Mouse (Mus musculus) stomach, embryonic 14.5 days (tissue): Measurements from ENCODE around the gene Nop16. TPM values are rescaled to one million over a fixed set of nuclear protein-coding genes. Genes with fewer than 3 reads are reported as not detected.
A peak's percentile ranks its signal among the peaks of the same experiment; 100 is the strongest.

Experiments used
- ATAC-seq: fragments of 200-750 bp; cut with Nextera tagmentation; 2 replicates; pipeline ENCODE4 v1.8.0; 2017; ENCODE audit warnings: low read depth, moderate TSS enrichment; ENCODE audit not compliant: insufficient number of reproducible peaks, insufficient read depth, low FRiP score
- H3K27ac ChIP-seq: fragments of 300-500 bp; sonication (generic); 2 replicates; pipeline ENCODE4 v1.5.1; 2014; ENCODE audit warnings: mild to moderate bottlenecking, low read length, moderate library complexity, mixed read lengths
- H3K27me3 ChIP-seq: fragments of 300-500 bp; sonication (generic); 2 replicates; pipeline ENCODE4 v1.6.1; 2014; ENCODE audit warnings: low read length, control low read depth, mixed read lengths; ENCODE audit not compliant: control insufficient read depth, insufficient read depth
- H3K36me3 ChIP-seq: fragments of 300-500 bp; sonication (generic); 2 replicates; pipeline ENCODE4 v1.6.1; 2014; ENCODE audit warnings: mild to moderate bottlenecking, control low read depth, low read length, moderate library complexity, mixed read lengths; ENCODE audit not compliant: control insufficient read depth, insufficient read depth
- H3K4me1 ChIP-seq: fragments of 300-500 bp; sonication (generic); 2 replicates; pipeline ENCODE4 v1.6.1; 2014; ENCODE audit warnings: low read length, control low read depth, mixed read lengths; ENCODE audit not compliant: control insufficient read depth, insufficient read depth
- H3K4me2 ChIP-seq: fragments of 300-500 bp; sonication (generic); replicated peaks from 2 replicates; pipeline ENCODE4 v1.6.1; 2014; ENCODE audit warnings: low read depth, low read length, control low read depth
- H3K4me3 ChIP-seq: fragments of 300-500 bp; sonication (generic); 2 replicates; pipeline ENCODE4 v1.5.1; 2014; ENCODE audit warnings: low read depth, low read length, control low read depth
- H3K9ac ChIP-seq: fragments of 300-500 bp; sonication (generic); replicated peaks from 2 replicates; pipeline ENCODE4 v1.6.1; 2014; ENCODE audit warnings: low read depth, mild to moderate bottlenecking, control low read depth, low read length, moderate library complexity, mixed read lengths
- H3K9me3 ChIP-seq: fragments of 300-500 bp; sonication (generic); 2 replicates; pipeline ENCODE4 v1.6.1; 2016; ENCODE audit warnings: low read depth, low read length, control low read depth; ENCODE audit not compliant: control insufficient read depth
- WGBS: fragments of 180-500 bp; shearing (Covaris S2); extraction: QIAGEN DNeasy Blood & Tissue Kit; methylation state at CpG from one replicate; pipeline ENCODE4 v1.1.7; 2014; 5-methylcytosine and 5-hydroxymethylcytosine counted together
- polyA plus RNA-seq: library from polyadenylated mRNA; unstranded; fragments of >200 nt; fragmentation: Nextera tagmentation; extraction: Ambion mirVana; gene quantifications from 2 replicates; pipeline ENCODE4 v1.2.1, GENCODE M21; 2014

Nop16 gene
- polyA plus RNA-seq: 76.2 and 87.5 TPM in 2 replicates

DNA sequence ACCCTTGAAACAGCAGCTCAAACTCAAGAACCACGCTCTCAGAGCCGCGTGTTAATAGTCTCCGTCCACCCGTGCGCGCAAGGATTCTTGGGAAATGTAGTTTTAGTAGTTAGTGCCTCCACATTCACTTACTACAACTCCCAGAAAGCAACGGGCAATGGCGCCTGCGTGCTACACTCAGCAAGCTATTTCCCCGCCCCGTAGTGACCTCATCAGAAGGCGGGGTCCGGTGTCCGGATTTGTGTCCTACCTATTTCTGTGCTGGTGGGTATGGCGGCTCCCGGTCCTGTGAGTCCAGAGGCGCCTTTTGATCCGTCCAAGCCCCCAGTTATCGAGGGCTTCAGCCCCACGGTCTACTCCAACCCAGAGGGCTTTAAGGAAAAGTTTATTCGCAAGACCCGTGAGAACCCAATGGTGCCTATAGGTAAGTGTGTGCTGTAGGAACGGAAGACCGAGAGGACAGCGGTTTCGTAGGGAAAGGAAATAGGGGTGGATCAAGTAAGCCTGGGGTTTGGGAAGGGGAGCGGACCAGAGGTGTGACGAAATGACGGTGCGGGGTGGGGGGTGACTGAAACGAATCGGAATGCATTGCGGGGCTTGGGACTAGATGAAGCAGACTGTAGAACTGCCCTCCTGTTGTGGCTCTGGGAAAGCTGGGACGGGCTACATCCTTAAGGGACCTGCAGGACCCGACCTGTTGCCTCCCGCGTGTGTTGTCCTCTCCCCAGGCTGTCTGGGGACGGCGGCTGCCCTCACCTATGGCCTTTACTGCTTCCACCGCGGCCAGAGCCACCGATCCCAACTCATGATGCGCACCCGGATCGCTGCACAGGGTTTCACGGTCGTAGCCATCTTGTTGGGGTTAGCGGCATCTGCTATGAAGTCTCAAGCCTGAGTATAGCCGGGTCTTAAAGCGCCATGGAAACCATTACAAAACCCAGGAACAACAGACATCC is at the start of gene Nop16, which contains the start of gene Higd2a:
Gene Nop16 (minus strand): TSS at position 95 of the 956 bp plus-strand sequence.
Gene Higd2a (plus strand): TSS at position 212 of the 956 bp plus-strand sequence.
- under 1% methylated on average over 51 of the region's 51 CpGs for WGBS
- ATAC-seq: peak; percentile 98

DNA sequence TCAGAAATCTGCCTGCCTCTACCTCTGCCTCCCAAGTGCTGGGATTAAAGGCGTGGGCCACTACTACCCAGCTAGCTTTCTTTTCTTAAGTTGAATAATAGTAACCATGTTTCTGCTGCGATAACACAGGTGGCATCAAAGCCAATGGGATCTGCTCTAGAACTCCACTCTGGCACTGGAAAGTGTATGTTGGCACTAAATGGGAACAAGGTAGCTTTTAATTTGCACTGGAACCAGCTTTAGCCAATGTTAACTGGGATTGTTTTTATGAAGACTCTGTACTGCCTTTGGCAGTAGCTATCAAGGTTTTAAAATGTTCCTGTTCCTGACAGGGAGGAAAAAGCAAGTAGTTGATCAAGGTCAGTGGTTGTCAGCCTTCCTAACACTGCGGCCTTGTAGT is 45.1 kb upstream of the Nop16 start:
- H3K9ac ChIP-seq: no peak overlapping the region
- no peak for ATAC-seq
- no peak overlapping the region for H3K4me2 ChIP-seq
- H3K27me3 ChIP-seq: no peaks in the 10 kb centered on the region
- 95% methylated on average over 3 of the region's 3 CpGs for WGBS
- H3K4me1 ChIP-seq: no peaks in the 10 kb centered on the region
- H3K36me3 ChIP-seq: peaks cover 19% of the 10 kb centered on the region
- H3K4me3 ChIP-seq: no peak overlapping the region
- H3K27ac ChIP-seq: no peak overlapping the region
- H3K9me3 ChIP-seq: no peaks in the 10 kb centered on the region

More for the DNA sequence above, at the start of gene Nop16, which contains the start of gene Higd2a:
- Histone ChIP-seq H3K36me3 (peaks cover 18% of the 10 kb centered on the region; the same call in 1 of the 2 replicates), H3K9me3 (no peaks in the 10 kb centered on the region), H3K27me3 (no peaks in the 10 kb centered on the region), H3K9ac (peak within 1 kb of the TSS; percentile 70), H3K27ac (peak within 1 kb of the TSS; percentile 71; the same call in 1 of the 2 replicates), H3K4me2 (peak within 1 kb of the TSS; percentile 66), H3K4me1 (no peaks in the 10 kb centered on the region), H3K4me3 (peak within 1 kb of the TSS; percentile 83)

DNA sequence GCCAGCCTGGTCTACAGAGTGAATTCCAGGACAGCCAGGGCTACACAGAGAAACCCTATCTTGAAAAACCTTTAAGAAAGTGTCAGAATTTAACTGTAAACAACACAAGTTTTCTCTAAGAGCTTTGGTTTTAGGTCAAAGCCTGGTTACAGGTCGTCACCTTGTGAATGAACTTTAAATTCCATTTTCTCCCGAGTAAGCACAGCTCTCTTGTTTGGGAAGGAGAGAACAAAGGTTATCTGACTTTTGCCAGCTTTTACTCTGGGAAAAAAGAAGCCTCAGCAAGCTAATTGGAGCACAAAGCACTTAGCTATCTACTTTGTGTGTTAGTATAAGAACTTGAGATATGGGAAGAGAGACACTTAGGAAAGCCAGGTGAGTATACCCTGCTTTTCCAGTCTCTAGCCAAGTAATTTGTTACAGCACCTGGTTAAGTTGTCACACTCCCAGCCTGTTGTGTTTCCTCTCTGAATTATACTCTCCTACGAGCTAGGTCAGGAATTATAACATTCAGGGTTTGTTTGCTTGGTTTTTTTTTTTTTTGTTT is 42.9 kb upstream of the Nop16 start:
- Histone ChIP-seq H3K4me1 (no peaks in the 10 kb centered on the region), H3K36me3 (peaks cover 7% of the 10 kb centered on the region), H3K4me2 (no peak overlapping the region), H3K9ac (no peak overlapping the region), H3K27me3 (no peaks in the 10 kb centered on the region), H3K9me3 (no peaks in the 10 kb centered on the region), H3K4me3 (no peak overlapping the region), H3K27ac (no peak overlapping the region)
- 50% methylated on average over 3 of the region's 3 CpGs for WGBS
- no peak for ATAC-seq

DNA sequence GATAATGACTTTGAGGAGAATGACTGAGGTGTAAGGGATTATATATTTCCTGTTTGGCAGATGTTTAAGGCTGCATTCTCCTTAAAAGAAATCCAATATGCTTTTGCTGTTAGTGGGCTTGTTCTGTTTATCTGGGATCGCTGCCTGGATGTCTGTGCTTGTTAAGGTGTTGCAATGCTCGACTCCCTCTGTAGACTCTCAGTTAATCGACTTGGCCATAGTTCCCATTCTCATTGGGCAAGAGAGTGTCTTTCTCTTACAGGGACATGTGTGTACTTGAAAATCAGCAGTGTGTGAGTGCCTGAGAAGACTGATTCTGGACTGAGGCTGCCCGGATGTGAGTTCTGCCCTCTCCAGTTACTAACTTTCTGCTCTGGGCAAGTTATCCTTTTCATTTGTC is 39.2 kb upstream of the Nop16 start:
- H3K27me3 ChIP-seq: no peaks in the 10 kb centered on the region
- peaks cover 4% of the 10 kb centered on the region; the same call in 1 of the 2 replicates for H3K36me3 ChIP-seq
- no peak overlapping the region for H3K4me3 ChIP-seq
- H3K4me2 ChIP-seq: no peak overlapping the region
- no peaks in the 10 kb centered on the region for H3K4me1 ChIP-seq
- H3K9me3 ChIP-seq: no peaks in the 10 kb centered on the region
- WGBS: 85% methylated on average over 4 of the region's 4 CpGs
- ATAC-seq: no peak
- H3K27ac ChIP-seq: no peak overlapping the region
- no peak overlapping the region for H3K9ac ChIP-seq

DNA sequence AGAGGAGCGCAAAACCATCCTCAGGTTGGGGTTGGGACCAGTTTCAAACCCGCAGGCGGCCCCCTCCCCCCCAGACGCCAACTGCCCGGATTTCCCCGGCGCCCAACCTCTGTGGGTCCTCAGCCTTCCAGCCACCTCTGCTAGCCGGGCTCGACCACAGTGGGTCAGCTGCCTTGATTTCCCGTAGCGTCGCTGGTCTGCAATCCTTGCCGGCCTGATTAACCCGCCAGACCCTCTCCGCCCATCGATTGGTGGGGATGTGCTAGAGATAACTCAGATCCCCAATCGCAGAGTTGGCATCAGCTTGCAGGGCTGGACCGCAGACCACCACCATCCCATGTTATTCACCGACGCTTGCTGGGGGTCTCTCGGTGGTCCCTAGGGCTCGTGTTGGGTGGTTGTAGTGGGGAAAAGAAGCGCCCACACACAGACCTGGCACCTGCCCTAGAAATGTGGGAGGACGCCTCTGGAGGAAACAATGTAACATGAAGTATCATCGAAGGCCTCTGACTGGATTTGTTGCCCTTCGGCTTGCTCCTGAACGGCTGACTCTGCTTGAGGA is 32.2 kb upstream of the Nop16 start:
- peaks cover 14% of the 10 kb centered on the region; the same call in 1 of the 2 replicates for H3K4me1 ChIP-seq
- H3K9me3 ChIP-seq: no peaks in the 10 kb centered on the region
- peak overlapping the region; percentile 82 for H3K27ac ChIP-seq
- under 1% methylated on average over 27 of the region's 27 CpGs for WGBS
- ATAC-seq: peak; percentile 73; the same call in 1 of the 2 replicates
- H3K4me2 ChIP-seq: peak overlapping the region; percentile 92
- H3K36me3 ChIP-seq: no peaks in the 10 kb centered on the region
- no peaks in the 10 kb centered on the region for H3K27me3 ChIP-seq
- H3K4me3 ChIP-seq: peak overlapping the region; percentile 96
- peak overlapping the region; percentile 87 for H3K9ac ChIP-seq

DNA sequence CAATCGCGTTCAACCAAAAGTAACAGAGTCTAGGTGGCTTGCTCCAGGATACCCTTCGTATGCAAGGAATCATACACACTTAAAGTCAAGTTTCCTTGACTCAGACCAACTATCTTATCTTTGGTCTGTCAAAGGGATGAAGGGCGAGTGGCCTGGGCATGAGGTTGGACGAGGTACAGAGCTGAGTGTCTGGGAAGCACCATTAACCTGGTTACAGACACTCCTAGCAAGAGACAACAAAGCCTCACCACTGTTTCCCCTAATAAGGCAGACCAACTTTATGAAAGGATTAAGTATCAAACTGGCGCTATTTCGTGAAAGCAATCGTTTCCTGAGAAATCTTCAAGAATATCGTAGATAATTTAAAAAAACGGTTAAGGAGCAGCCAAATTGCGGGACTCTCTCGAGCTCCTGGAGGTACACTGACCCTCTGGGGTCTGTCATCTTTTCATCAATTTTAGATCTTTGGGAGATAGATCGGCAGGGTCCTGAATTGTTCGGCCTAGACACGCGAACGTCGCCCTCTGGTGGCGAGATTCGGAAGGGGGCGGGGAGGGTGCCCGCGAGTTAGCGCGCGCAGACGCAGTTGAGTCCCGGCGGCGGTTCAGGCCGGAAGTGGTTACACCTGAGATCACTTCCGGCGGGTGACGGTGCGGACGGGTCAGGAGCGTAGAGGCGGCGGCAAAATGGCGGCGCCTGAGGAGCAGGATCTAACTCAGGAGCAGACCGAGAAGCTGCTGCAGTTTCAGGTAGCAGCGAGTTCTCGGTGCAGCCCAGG is 31.5 kb upstream of the Nop16 start, which contains the start of gene Faf2:
Gene Faf2 (plus strand): TSS at position 630 of the 778 bp plus-strand sequence.
- Histone ChIP-seq H3K9me3 (no peaks in the 10 kb centered on the region), H3K36me3 (no peaks in the 10 kb centered on the region), H3K4me2 (peak within 1 kb of the TSS; percentile 92), H3K9ac (peak within 1 kb of the TSS; percentile 87), H3K27ac (peak within 1 kb of the TSS; percentile 82), H3K4me1 (peaks cover 14% of the 10 kb centered on the region; the same call in 1 of the 2 replicates), H3K4me3 (peak within 1 kb of the TSS; percentile 96), H3K27me3 (no peaks in the 10 kb centered on the region)
- ATAC-seq: peak; percentile 98
- WGBS: 11% methylated on average over 43 of the region's 44 CpGs

DNA sequence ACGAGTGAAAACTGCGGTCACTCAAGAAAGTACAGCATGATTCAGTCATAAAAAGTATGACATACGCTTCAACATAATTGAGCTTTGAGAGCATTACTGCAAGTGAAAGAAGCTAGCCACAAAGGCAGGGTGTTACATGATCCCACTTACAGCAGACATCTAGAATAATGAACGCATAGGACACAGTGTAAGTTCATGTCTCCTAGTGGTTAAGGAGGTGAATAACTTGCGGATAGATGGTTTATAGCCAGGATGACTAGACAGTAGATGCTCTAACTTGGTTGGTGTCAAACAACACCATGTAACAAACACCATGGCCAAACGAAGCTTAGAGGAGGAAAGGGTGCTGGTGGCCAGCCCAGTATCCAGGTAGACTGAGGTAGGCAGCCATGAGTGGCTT is 27.1 kb upstream of the Nop16 start:
- ATAC-seq: no peak
- WGBS: 64% methylated on average over 6 of the region's 6 CpGs
- Histone ChIP-seq H3K9me3 (no peaks in the 10 kb centered on the region), H3K27ac (no peak overlapping the region), H3K36me3 (no peaks in the 10 kb centered on the region), H3K4me1 (no peaks in the 10 kb centered on the region), H3K4me2 (no peak overlapping the region), H3K27me3 (no peaks in the 10 kb centered on the region), H3K4me3 (no peak overlapping the region), H3K9ac (no peak overlapping the region)
